Mouse (Mus musculus) erythroid progenitor cell, adult 5-6 weeks (primary cell): Measurements from ENCODE around the gene Dkk3. TPM values are rescaled to one million over a fixed set of nuclear protein-coding genes. Genes with fewer than 3 reads are reported as not detected.
"Not testable (repeated sequence)": the region's sequence is repeated elsewhere in the genome, so short reads cannot be mapped to it uniquely, and the experiment has no call there.

Source experiments
- ATAC-seq: replicated peaks from 2 replicates; pipeline ENCODE4 v1.8.0; 2016; ENCODE audit warnings: moderate number of reproducible peaks, mild to moderate bottlenecking, moderate TSS enrichment, inconsistent platforms; ENCODE audit not compliant: poor library complexity, low FRiP score, severe bottlenecking
- total RNA-seq, 2 experiments: library from RNA; stranded (forward) in 1 of 2; stranded (reverse) in 1 of 2; fragments of 150-400 nt in 1 of 2; fragments of 186-747, 209-891 nt in 1 of 2; gene quantifications; 2 replicates each; pipeline versions ENCODE4 v1.2.3 to v1.2.4; 2015 to 2017; ENCODE audit warnings: low replicate concordance in 2 of 2

The Dkk3 gene
- total RNA-seq, 2 experiments from 2014 or later = not detected

GRCm38 (mm10) chr7:112133277-112133676 is 25.6 kb downstream of the Dkk3 start:
- no peak for ATAC-seq

DNA sequence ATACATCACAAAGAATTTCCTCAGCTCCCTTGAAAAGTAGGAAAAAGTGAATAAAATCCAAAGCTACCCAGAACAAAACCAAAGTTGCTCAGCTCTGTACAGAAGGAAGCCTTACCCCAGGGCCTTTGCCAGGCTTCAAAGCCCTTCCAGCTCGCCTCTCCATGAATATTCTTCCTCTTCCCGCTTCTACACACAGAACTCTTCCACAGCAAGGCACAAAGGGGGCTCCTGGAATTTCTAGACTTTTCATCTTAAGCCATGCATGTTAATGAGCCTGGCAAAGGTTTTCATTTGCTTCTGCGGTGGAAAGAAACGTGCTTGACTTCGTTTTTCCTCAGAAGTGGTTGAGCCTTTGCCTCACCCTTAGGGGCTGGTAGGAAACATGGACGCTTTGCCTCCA is 26.9 kb downstream of the Dkk3 start:
- no peak for ATAC-seq

DNA sequence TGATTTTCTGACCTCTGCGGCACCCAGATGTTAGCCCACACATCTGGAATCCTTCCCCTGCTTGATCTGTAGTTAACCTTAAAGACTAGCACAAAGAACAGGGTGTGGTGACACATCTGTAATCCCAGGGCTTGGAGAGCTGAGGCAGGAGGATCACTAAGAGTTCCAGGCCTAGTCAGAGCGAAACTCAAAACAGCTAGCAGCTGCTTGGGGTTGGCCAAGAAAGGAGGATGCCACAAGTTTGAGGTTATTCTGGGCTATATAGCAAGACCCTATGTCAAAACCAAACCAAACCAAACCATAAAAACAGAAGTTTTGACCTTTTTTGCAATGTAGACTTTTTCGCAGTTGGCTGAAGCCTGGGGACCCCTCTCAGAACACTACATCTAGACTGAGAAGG is 28.2 kb downstream of the Dkk3 start:
- no peak for ATAC-seq

DNA sequence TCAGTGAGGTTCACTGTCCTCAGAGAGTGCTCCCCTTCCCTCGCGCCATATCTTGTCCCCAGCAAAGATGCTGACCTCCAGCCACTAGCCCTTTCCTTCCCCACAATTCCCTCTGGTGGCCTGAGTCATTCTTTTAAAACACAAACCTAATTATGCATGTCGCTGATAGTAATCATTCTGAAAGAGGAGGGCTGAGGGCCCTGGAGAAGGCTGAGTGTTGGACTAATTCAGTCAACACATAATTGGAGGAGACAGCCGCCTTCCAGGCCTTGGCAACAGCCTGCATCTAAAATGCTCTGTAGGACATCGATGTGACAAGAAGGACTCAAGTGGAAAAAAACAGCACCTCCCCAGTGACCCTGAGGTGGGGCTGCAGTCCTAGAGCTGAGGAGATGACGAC is 29.0 kb downstream of the Dkk3 start:
- no peak for ATAC-seq

- no peak for ATAC-seq
These were observed 30.0 kb downstream of the Dkk3 start for GRCm38 (mm10) chr7:112128810-112129209.

GRCm38 (mm10) chr7:112127954-112128353 is 30.9 kb downstream of the Dkk3 start:
- no peak for ATAC-seq

- ATAC-seq = no peak
These were observed 31.7 kb downstream of the Dkk3 start for GRCm38 (mm10) chr7:112127085-112127637.

- no peak for ATAC-seq
These were observed 33.1 kb downstream of the Dkk3 start for GRCm38 (mm10) chr7:112125625-112126260.

DNA sequence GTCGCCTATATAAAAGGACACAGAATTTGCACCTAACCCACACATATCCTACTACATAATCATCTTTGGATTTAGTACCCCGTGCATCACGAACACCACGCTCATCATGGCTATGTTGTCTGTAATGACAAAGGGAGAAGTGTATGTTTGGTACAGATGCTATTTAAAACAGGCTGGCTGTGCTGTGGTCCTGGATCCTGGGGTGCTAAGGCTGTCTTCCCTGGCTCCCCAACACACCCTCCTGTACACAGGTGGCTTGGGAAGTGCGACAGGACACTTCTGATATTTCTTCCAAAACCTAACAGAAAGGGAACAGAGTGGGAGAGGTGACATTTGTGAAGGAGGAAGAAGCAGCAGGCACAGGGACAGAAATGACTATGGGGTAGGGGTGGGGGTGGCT is 35.2 kb downstream of the Dkk3 start:
- no peak for ATAC-seq

DNA sequence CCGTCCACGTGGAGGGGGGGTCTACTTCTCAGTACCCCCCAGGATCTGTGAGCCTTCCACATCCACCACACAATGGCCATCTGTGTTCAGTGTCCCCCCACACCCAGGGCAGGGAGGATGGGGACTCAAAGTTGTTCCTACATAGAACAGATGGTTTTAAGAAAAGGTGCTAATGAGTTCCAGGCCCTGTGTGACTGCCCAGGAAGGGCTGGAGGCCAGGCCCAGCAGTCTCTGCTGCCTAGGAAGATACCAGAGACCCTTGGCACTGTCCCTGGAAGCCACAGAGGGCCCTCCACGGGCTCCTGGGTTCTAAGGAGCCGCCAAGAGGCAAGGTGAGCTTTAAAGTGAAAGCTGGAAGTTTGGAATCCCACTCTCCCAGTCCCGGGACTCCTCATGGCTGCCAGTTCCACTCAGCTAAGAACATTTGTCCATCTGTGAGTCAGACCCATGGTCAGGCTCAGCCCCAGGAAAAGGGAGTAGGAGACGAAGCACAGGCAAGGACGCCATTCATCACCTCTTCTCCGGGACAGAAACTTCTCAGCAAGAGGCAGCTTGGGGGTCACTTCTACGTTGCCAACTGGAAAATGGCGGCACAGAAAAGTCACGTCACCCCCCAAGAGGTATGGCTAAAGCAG is 36.9 kb downstream of the Dkk3 start:
- no peak for ATAC-seq

DNA sequence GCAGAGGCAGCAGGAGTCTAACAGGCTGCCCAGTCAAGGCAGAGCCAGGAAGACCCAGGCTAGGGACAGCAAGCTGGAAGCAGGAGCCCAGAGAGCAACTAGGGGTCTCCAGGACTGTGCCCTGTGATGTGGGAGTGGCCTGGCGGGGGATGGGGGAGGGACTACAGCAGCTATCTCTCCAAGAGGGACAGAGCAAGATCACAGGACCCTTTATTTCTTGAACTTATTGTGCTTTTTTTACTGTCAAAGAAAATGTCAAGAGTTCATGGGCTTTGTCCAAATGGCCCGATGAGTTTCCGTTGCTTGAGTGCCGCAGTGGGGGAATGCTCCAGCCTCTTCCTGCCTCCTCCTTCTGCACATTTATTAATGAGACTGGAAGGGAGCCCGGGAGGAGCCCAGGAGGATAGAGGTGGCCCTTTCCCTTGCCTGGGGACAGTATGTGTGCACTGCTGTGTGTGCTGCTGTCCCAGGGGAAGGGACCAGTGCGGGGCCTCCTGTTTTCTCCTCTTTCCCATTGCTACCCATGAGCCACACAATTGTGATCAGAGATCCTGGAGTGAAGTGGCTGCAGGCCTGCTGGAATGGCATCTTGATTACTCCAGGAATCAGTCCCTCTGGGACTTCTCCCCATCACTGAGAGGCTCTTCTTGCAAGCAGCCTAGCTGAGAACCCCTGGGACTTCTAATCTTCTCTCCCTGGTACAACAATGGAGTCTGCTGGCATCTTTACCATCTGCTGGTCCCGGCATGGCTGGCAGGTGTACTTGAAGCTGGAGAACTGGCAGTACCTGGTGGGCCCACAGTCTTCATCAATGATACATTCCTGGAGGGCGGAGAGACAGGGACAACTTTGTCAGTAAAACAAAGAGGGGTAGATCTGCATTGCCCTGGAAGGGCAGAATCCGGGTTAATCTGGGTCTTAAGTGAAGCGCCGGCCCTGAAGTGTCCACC is 37.7 kb downstream of the Dkk3 start:
- no peak for ATAC-seq

DNA sequence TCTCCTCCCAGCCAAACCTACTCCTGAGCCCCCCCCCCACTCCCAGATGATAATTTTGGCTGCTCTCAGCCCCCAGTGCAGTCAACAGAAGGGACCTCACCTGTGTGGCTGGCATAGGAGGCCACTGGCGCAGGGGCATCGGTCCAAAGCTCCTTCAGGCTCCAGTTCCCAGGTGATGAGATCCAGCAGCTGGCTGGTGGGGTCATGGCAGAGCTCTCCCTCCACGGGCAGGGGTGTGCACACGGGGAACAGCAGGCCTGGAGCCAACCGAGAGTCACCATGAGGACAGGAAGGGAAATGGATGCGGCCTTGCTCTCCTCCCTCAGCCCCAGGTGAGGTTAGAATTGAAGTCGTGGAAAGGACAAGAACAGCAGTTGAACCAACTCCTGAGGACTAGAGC is 39.6 kb downstream of the Dkk3 start:
- ATAC-seq = no peak

DNA sequence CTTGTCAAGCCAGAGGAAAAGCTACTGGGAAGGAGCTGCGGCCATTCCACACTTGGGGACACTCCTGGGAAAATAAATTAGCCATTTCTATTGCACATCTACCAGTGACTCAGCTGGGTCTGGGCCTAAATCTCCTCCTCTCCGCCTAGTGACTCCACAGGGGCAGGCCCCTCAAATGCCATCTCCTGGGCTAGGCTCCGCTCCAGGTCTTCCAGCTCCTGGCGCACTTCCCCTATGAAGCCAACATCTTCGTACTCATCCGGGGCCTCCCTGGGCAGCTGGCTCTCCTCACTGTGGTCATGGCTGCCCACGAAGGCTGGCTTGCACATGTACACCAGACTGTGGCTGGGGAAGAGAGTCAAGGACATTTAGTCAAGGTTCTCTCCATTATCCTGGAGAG is 40.8 kb downstream of the Dkk3 start:
- no peak for ATAC-seq

GRCm38 (mm10) chr7:112117501-112117900 is 41.4 kb downstream of the Dkk3 start:
- no peak for ATAC-seq

GRCm38 (mm10) chr7:112110638-112111372 is 48.1 kb downstream of the Dkk3 start:
- ATAC-seq = no peak

DNA sequence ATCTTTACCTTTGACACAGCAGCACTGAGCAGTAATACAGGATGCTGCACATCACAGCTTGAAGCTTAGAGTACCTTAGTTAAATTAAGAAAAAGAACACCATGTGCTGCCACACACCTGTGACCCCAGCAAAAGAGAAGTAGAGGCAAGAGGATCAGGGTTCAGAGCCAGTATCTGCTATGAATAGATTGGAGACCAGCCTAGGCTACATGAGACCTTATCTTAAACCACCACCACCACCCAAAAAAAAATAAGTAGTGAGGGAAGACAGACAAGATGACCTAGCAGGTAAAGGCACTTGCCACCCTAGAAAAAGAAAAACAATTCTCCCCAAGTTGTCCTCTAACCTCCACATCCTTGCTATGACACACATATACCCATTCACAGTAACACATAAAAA is 50.1 kb downstream of the Dkk3 start:
- ATAC-seq = no peak

DNA sequence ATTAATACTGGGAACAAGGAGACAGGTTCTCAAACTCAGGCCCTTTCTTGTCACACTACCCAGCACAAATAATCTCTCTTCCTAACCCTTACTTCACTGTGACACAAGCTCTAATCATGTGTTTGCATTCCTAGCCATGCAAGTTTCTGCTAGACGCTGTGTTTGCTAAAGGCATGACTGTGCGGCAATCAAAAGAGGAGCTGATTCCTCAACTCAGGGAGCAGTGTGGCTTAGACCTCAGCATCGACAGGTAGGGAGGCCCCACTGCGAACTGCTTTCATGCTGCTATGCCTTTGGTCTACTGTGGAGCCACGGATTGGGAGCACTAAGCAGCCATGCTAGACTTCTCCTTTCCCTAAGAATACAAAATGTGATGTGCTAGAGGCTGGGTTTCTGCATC is 55.0 kb downstream of the Dkk3 start:
- ATAC-seq = no peak

DNA sequence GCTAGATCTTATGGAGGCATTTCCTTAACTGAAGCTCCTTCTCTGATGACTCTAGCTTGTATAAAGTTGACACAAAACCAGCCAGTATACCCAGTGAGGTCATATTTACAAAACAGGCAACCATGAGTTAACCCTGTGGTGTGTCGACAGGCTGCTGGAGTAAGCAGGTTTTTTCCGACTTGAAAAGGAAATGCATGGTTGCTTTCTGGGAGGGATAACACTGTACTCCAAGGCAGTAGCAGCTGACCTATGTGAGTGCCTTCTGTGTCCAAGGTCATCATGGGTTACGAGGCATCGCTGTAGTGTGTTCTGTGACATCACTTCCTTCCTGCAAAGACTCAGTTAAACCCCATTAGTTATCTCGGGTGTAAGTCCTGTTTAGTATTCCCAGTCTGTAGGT is 55.9 kb downstream of the Dkk3 start:
- ATAC-seq = no peak

DNA sequence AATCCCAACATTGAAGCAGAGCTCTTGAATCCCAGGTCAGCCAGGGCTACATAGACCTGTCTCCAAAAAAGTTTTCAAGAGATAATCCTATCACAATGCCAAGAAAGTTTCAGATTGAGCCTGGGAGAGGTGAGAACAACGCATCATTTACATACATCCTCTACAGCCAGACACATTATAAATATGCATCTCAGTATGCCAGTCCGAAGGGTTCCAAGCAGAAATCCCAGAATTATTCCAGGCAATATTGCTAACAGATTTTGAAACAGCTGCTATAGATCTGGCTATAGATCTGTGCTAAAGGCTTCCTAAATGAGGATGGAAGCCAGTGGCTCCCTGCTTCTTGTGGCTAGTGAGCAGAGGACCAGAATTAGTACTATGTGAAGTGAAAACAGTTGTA is 58.0 kb downstream of the Dkk3 start:
- ATAC-seq = no peak

DNA sequence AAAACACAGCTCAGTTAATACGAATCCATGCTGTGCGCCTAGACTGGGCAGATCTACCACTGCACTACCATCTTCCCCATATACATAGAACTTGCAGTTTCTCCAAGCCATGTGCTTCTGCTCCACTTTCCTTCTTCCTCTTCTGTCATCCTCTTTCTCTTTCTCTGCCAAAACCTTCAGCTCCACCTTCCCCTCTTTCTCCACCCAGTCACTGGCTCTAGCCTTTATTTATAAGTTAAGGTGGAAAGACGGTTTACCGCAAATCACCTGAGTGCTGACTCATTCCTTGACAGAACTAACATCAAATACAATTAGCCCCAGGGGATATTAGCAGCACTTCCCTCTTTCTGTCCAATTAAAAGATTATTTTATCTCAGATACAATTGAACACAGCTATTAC is 63.9 kb downstream of the Dkk3 start:
- not testable (repeated sequence) for ATAC-seq
